Mouse (Mus musculus): ENCODE measurements around the gene Gm5800. TPM values are rescaled to one million over a fixed set of nuclear protein-coding genes. Genes with fewer than 3 reads are reported as not detected.

Gm5800 gene
- total RNA-seq (2023), result not detected

GRCm38 (mm10) chr14:51717083-51717482, at the start of gene Gm5800:
TSS of gene Gm5800 (minus strand) at chr14:51717183.

GRCm38 (mm10) chr14:51695368-51695767, 21.6 kb downstream of the Gm5800 start, which contains the start of gene Gm17079:
TSS of gene Gm17079 (minus strand) at chr14:51695468.

Other genes with a start within 250 kb of the Gm5800 start
- not detected for gene Gm5622, start 164.4 kb downstream of the Gm5800 start, total RNA-seq (2023)
- gene Gm17175, start 143.1 kb downstream of the Gm5800 start, total RNA-seq (2023), result not detected
- not detected for gene Gm17174, start 125.0 kb downstream of the Gm5800 start, total RNA-seq (2023)
- not detected for gene Gm17078, start 105.9 kb downstream of the Gm5800 start, total RNA-seq (2023)
- gene Gm4181, start 81.5 kb downstream of the Gm5800 start, total RNA-seq (2023), result not detected
- gene Gm17079, start 21.7 kb downstream of the Gm5800 start, total RNA-seq (2023), result not detected
- gene Ang4, start 56.4 kb upstream of the Gm5800 start, total RNA-seq (2023), result not detected
- gene AY358078, start 82.9 kb upstream of the Gm5800 start, total RNA-seq (2023), result not detected
- gene Ear6, start 136.5 kb upstream of the Gm5800 start, total RNA-seq (2023), result under 1 TPM in 1 of 2 experiments, not detected in 1; 0.79 TPM
- gene Mettl17, start 167.7 kb upstream of the Gm5800 start, total RNA-seq (2023), result 10 to 100 TPM; 33.4 to 42.7 TPM
- under 1 TPM; 0.18 to 0.49 TPM for gene Slc39a2, start 175.7 kb upstream of the Gm5800 start, total RNA-seq (2023)
- gene Ndrg2, start 197.0 kb upstream of the Gm5800 start, total RNA-seq (2023), result 1 to 10 TPM; 1.8 TPM
- gene Tppp2, start 201.2 kb upstream of the Gm5800 start, total RNA-seq (2023), result not detected
- gene Rnase13, start 205.6 kb upstream of the Gm5800 start, total RNA-seq (2023), result not detected

Data from monocyte, adult 59 days (primary cell).